19 mouse cellular contexts compared by ENCODE assay signal in genomic region chr10:93365824-93366223, GRCm38 (mm10). TPM values are rescaled to one million over a fixed set of nuclear protein-coding genes. Genes with fewer than 3 reads are reported as not detected.
DNase-seq lines count a peak whose midpoint lies in the region; ATAC-seq and TF ChIP-seq lines count a peak whose summit lies in the region.
"Had no signal": no experiment of that assay in that cellular context is flagged by ENCODE, and none has a peak within 500 bp of the region (broad histone marks: within the 10 kb centered on the region; RNA-seq: fewer than 3 reads in every experiment).

No protein-coding gene starts in this region.

- peak; percentile 62 for TF ChIP-seq RAD21 in CH12.LX (IDR thresholded peaks at IDR 0.05; ENCODE audit: low read depth, low read length)

- peak in 1 of 2 experiments; percentile 58; a peak in 2 of 4 replicates for TF ChIP-seq CTCF in CH12.LX (conservative IDR thresholded peaks at IDR 0.05 in 1 of 2, IDR thresholded peaks at IDR 0.05 in 1 of 2; ENCODE audit: low read depth in 2 of 2, low read length in 2 of 2)
- TF ChIP-seq CTCF in thymus, adult 2 months (IDR thresholded peaks at IDR 0.05; ENCODE audit: borderline replicate concordance, control insufficient read depth, extremely low read depth, insufficient read depth, low read length, poor library complexity): no peak

- H3K4me1 ChIP-seq in limb, embryonic 12.5 days (replicated peaks): no peaks in the 10 kb centered on the region
- no peaks in the 10 kb centered on the region for H3K4me1 ChIP-seq in limb, embryonic 10.5 days
- peaks cover 46 to 77% of the 10 kb centered on the region in 2 experiments for H3K4me1 ChIP-seq in CH12.LX (ENCODE audit: control insufficient read depth in 1 of 2, insufficient read depth in 2 of 2)
- peaks cover 13% of the 10 kb centered on the region for H3K4me1 ChIP-seq in thymus, adult 2 months (replicated peaks; ENCODE audit: control insufficient read depth, insufficient read depth, low read length)

- no peak for TF ChIP-seq EP300 in CH12.LX (IDR thresholded peaks at IDR 0.05; ENCODE audit: low read length)

- H3K9me3 ChIP-seq in limb, embryonic 12.5 days: no peaks in the 10 kb centered on the region
- no peaks in the 10 kb centered on the region for H3K9me3 ChIP-seq in limb, embryonic 10.5 days (replicated peaks)
- no peaks in the 10 kb centered on the region for H3K9me3 ChIP-seq in CH12.LX (replicated peaks; ENCODE audit: low read length)
- H3K9me3 ChIP-seq: embryonic facial prominence, embryonic 10.5 days; G1E; lung, embryonic 15.5 days; midbrain, embryonic 10.5 days had no signal

- H3K36me3 ChIP-seq in limb, embryonic 12.5 days: no peaks in the 10 kb centered on the region
- H3K36me3 ChIP-seq in limb, embryonic 10.5 days: no peaks in the 10 kb centered on the region
- H3K36me3 ChIP-seq in CH12.LX (replicated peaks in 1 of 2; ENCODE audit: control insufficient read depth in 1 of 2, insufficient read depth in 1 of 2, low read length in 1 of 2): no peaks in the 10 kb centered on the region
- no peaks in the 10 kb centered on the region for H3K36me3 ChIP-seq in thymus, adult 2 months (ENCODE audit: control insufficient read depth, insufficient read depth, low read length)
- H3K36me3 ChIP-seq: embryonic facial prominence, embryonic 10.5 days; G1E; lung, embryonic 15.5 days; midbrain, embryonic 10.5 days had no signal

- no peak overlapping the region for H3K4me2 ChIP-seq in limb, embryonic 12.5 days
- 0 out of 2 replicates have a peak overlapping the region, but pooled peaks have one; percentile 80 for H3K4me2 ChIP-seq in CH12.LX (ENCODE audit: insufficient read depth, low read depth, poor library complexity, severe bottlenecking)
- H3K4me2 ChIP-seq: hindbrain, embryonic 14.5 days; lung, embryonic 15.5 days had no signal

- H3K27me3 ChIP-seq in limb, embryonic 12.5 days: no peaks in the 10 kb centered on the region
- no peaks in the 10 kb centered on the region for H3K27me3 ChIP-seq in limb, embryonic 10.5 days (ENCODE audit: low read depth, poor library complexity, severe bottlenecking)
- no peaks in the 10 kb centered on the region for H3K27me3 ChIP-seq in CH12.LX (replicated peaks)
- no peaks in the 10 kb centered on the region for H3K27me3 ChIP-seq in thymus, adult 2 months (ENCODE audit: control insufficient read depth, insufficient read depth, low read length)
- H3K27me3 ChIP-seq: lung, embryonic 15.5 days had no signal

- H3K4me3 ChIP-seq in limb, embryonic 12.5 days (replicated peaks): no peak overlapping the region
- no peak overlapping the region for H3K4me3 ChIP-seq in limb, embryonic 10.5 days
- H3K4me3 ChIP-seq in CH12.LX (replicated peaks in 1 of 3; ENCODE audit: low read depth in 2 of 3, low read length in 2 of 3, poor library complexity in 1 of 3): no peak overlapping the region
- no peak overlapping the region for H3K4me3 ChIP-seq in thymus, adult 2 months (ENCODE audit: control insufficient read depth, insufficient read depth, low read length)
- H3K4me3 ChIP-seq: embryonic facial prominence, embryonic 10.5 days; lung, embryonic 15.5 days; midbrain, embryonic 10.5 days; myocyte had no signal

- no peak for TF ChIP-seq POLR2A in CH12.LX (IDR thresholded peaks at IDR 0.05; ENCODE audit: low read depth, low read length)
- no peak for TF ChIP-seq POLR2A in thymus, adult 2 months (IDR thresholded peaks at IDR 0.05; ENCODE audit: control insufficient read depth, extremely low read depth, insufficient read depth, low read length, poor library complexity)

- in situ Hi-C loops in CH12.LX (cut with MboI; ENCODE audit: low pct_ligation_motif_present, low pct_unique_long_range_greater_than_20kb, low sequenced_read_pairs): no loop called here

- H3K27ac ChIP-seq in limb, embryonic 12.5 days: no peak overlapping the region
- no peak overlapping the region for H3K27ac ChIP-seq in limb, embryonic 10.5 days
- peak overlapping the region; percentile 99 for H3K27ac ChIP-seq in CH12.LX (ENCODE audit: insufficient read depth, low read depth)
- no peak overlapping the region for H3K27ac ChIP-seq in thymus, adult 2 months (ENCODE audit: control insufficient read depth, insufficient read depth, low read length)
- H3K27ac ChIP-seq: embryonic facial prominence, embryonic 10.5 days; hindbrain, embryonic 14.5 days; lung, embryonic 15.5 days; midbrain, embryonic 10.5 days had no signal

- WGBS in limb, embryonic 12.5 days: 80% methylated on average over 5 of the region's 5 CpGs
- WGBS in limb, embryonic 10.5 days: 81% methylated on average over 5 of the region's 5 CpGs
- 94% methylated on average over 5 of the region's 5 CpGs for WGBS in thymus, adult 2 months

- dilution Hi-C loops in CH12.LX (cut with MboI; ENCODE audit: extremely low pct_ligation_motif_present, extremely low pct_unique_long_range_greater_than_20kb, low sequenced_read_pairs): no loop called here

- no peak for DNase-seq in limb, embryonic 10.5 days (ENCODE audit: low spot score)
- no peak for DNase-seq in CH12.LX (ENCODE audit: extremely low read depth)
- peak; percentile 43 for DNase-seq in NIH3T3 (ENCODE audit: low read depth)
- DNase-seq in induced T-regulatory cell, adult 2 months (ENCODE audit: low read depth): peak; percentile 43
- no peak for DNase-seq in cerebellum, adult 18-20 months
- no peak for DNase-seq in thymus, adult 2 months
- DNase-seq: cerebellum, postnatal 14 days; forebrain, postnatal 0 days; gastrocnemius, postnatal 25 days; kidney, adult 9 months; right cerebral cortex, postnatal 25 days; thymus, postnatal 14 days had no signal

- H3K9ac ChIP-seq in limb, embryonic 12.5 days (replicated peaks): no peak overlapping the region
- H3K9ac ChIP-seq in CH12.LX (ENCODE audit: insufficient read depth, low read depth): no peak overlapping the region
- H3K9ac ChIP-seq: forebrain, postnatal 0 days; hindbrain, embryonic 14.5 days; lung, embryonic 15.5 days had no signal

- 0 out of 2 replicates have a peak, but pooled peaks have one; percentile 37 for ATAC-seq in limb, embryonic 12.5 days (ENCODE audit: insufficient number of reproducible peaks, insufficient read depth, low FRiP score, low TSS enrichment, low read depth)
- ATAC-seq: forebrain, postnatal 0 days had no signal

- no peaks in the 10 kb centered on the region for H3K79me2 ChIP-seq in CH12.LX (replicated peaks; ENCODE audit: control insufficient read depth, extremely low read depth, insufficient read depth, poor library complexity, severe bottlenecking)

TF ChIP-seq in CH12.LX, 34 proteins besides CTCF, POLR2A, EP300 and RAD21:
- peak; percentile 69 for TF ChIP-seq SMC3 (IDR thresholded peaks at IDR 0.05; ENCODE audit: low read depth, low read length)
- TF ChIP-seq BHLHE40 (IDR thresholded peaks at IDR 0.05; ENCODE audit: low read depth, low read length): no peak

RNA-seq across cellular contexts. Expression of gene Elk3, which starts 54.9 kb away (rescaled TPM):
- polyA plus RNA-seq in limb, embryonic 12.5 days (2016; fragmentation: Nextera tagmentation; extraction: Ambion mirVana): 47.2 and 47.8 TPM in 2 replicates
- polyA plus RNA-seq in limb, embryonic 10.5 days (2016; fragmentation: Nextera tagmentation; extraction: Ambion mirVana): 34.0 and 36.0 TPM in 2 replicates
- 22.3 and 25.8 TPM in 2 replicates for total RNA-seq in CH12.LX (2012; rRNA removed)
- total RNA-seq in CH12.LX (2014; rRNA removed): 20.1 and 25.3 TPM in 2 replicates
- 35.6 and 37.0 TPM in 2 replicates for polyA plus RNA-seq in CH12.LX (2012; ENCODE audit: insufficient read length, low read depth)
- polyA plus RNA-seq in thymus, adult 2 months (2012; rRNA removed): 47.2 and 62.7 TPM in 2 replicates
- polyA plus RNA-seq: G1E had no signal

Comparison
In these comparisons a context has a peak if more than half of its experiments do, and no peak if none do; other contexts are left out.
1. DNase-seq: peak in NIH3T3 (single experiment) and induced T-regulatory cell, adult 2 months (single experiment); none in limb, embryonic 10.5 days (single experiment), CH12.LX (single experiment), cerebellum, adult 18-20 months (0 of 2) and thymus, adult 2 months (single experiment).